Mouse (Mus musculus) liver, embryonic 14.5 days (tissue): ENCODE results near the gene Slc17a1. TPM values are rescaled to one million over a fixed set of nuclear protein-coding genes. Genes with fewer than 3 reads are reported as not detected.

Experiments
- ATAC-seq: fragments of 200-750 bp; cut with Nextera tagmentation; 2 replicates; pipeline ENCODE4 v1.8.0; 2017; ENCODE audit warnings: moderate number of reproducible peaks, mild to moderate bottlenecking, moderate library complexity; ENCODE audit not compliant: insufficient read depth
- DNase-seq, 3 experiments: peaks; one replicate each; pipeline ENCODE4 v3.0.0-alpha.2; 2012 to 2013; ENCODE audit warnings: low read depth in 3 of 3, low spot score in 3 of 3
- H3K27ac ChIP-seq: fragments of 300-500 bp; sonication (generic); 2 replicates; pipeline ENCODE4 v1.5.1; 2014; ENCODE audit warnings: moderate library complexity, mild to moderate bottlenecking, control low read depth, inconsistent platforms
- H3K27me3 ChIP-seq: fragments of 300-500 bp; sonication (generic); 2 replicates; pipeline ENCODE4 v1.6.1; 2014; ENCODE audit warnings: mild to moderate bottlenecking, low read length, moderate library complexity; ENCODE audit not compliant: control insufficient read depth, insufficient read depth
- H3K36me3 ChIP-seq: fragments of 300-500 bp; sonication (generic); replicated peaks from 2 replicates; pipeline ENCODE4 v1.6.1; 2014; ENCODE audit warnings: low read depth; ENCODE audit not compliant: control insufficient read depth, insufficient read depth
- H3K4me1 ChIP-seq, 2 experiments: fragments of 200-500 bp in 1 of 2; fragments of 300-500 bp in 1 of 2; sonication (generic) in 1 of 2; replicated peaks; 2 replicates each; pipeline ENCODE4 v1.6.1; 2012 to 2014; ENCODE audit warnings: antibody characterized with exemption in 1 of 2, inconsistent platforms in 1 of 2, low read length in 1 of 2; ENCODE audit not compliant: control insufficient read depth in 2 of 2, insufficient read depth in 2 of 2
- H3K4me2 ChIP-seq: fragments of 300-500 bp; sonication (generic); 2 replicates; pipeline ENCODE4 v1.6.1; 2014; ENCODE audit warnings: low read depth, mild to moderate bottlenecking, control low read depth, moderate library complexity
- H3K4me3 ChIP-seq, 2 experiments: fragments of 200-500 bp in 1 of 2; fragments of 300-500 bp in 1 of 2; sonication (generic) in 1 of 2; 2 replicates each; pipeline ENCODE4 v1.5.1; 2012 to 2014; ENCODE audit warnings: low read depth in 2 of 2, low read length in 2 of 2, mild to moderate bottlenecking in 2 of 2, control low read depth in 1 of 2, inconsistent platforms in 1 of 2, moderate library complexity in 1 of 2; ENCODE audit not compliant: insufficient read depth in 1 of 2
- H3K9ac ChIP-seq: fragments of 300-500 bp; sonication (generic); replicated peaks from 2 replicates; pipeline ENCODE4 v1.6.1; 2014; ENCODE audit warnings: mild to moderate bottlenecking, control low read depth, moderate library complexity
- H3K9me3 ChIP-seq: fragments of 300-500 bp; sonication (generic); 2 replicates; pipeline ENCODE4 v1.6.1; 2016; ENCODE audit warnings: low read length, mixed read lengths; ENCODE audit not compliant: control insufficient read depth
- CTCF ChIP-seq: IDR thresholded peaks from 2 replicates; pipeline ENCODE4 v1.5.1; 2016; ENCODE audit warnings: antibody characterized with exemption, low read depth, control low read depth
- EP300 ChIP-seq: IDR thresholded peaks from 2 replicates; pipeline ENCODE4 v1.6.1; 2016; ENCODE audit warnings: antibody characterized with exemption, low read depth
- WGBS: fragments of 180-500 bp; shearing (Covaris S2); extraction: QIAGEN DNeasy Blood & Tissue Kit; methylation state at CpG from one replicate; pipeline ENCODE4 v1.1.7; 2014; ENCODE audit not compliant: insufficient replicate concordance; 5-methylcytosine and 5-hydroxymethylcytosine counted together
- polyA plus RNA-seq, 2 experiments: library from polyadenylated mRNA; depleted of rRNA in 1 of 2; stranded (reverse) in 1 of 2; unstranded in 1 of 2; fragments of >200 nt; fragmentation: Nextera tagmentation in 1 of 2; extraction: Ambion mirVana in 1 of 2; gene quantifications; 2 replicates each; pipeline versions ENCODE4 v1.2.1 to v1.2.3; 2012 to 2014

Slc17a1 gene
- polyA plus RNA-seq, 2 experiments, result 0.08 to 0.12 TPM

GRCm38 (mm10) chr13:23930461-23930860 lies 62.9 kb downstream of the Slc17a1 start:
- H3K9ac ChIP-seq, result no peak overlapping the region
- no peak for DNase-seq
- no peak for ATAC-seq
- no peaks in the 10 kb centered on the region; a peak in 1 of 4 replicates for H3K4me1 ChIP-seq
- 78% methylated on average over 9 of the region's 9 CpGs for WGBS
- no peak for TF ChIP-seq CTCF
- TF ChIP-seq EP300, result no peak
- H3K9me3 ChIP-seq, result no peaks in the 10 kb centered on the region
- H3K36me3 ChIP-seq, result no peaks in the 10 kb centered on the region
- no peak overlapping the region for H3K27ac ChIP-seq
- no peak overlapping the region for H3K4me3 ChIP-seq
- H3K4me2 ChIP-seq, result no peak overlapping the region
- H3K27me3 ChIP-seq, result no peaks in the 10 kb centered on the region

DNA sequence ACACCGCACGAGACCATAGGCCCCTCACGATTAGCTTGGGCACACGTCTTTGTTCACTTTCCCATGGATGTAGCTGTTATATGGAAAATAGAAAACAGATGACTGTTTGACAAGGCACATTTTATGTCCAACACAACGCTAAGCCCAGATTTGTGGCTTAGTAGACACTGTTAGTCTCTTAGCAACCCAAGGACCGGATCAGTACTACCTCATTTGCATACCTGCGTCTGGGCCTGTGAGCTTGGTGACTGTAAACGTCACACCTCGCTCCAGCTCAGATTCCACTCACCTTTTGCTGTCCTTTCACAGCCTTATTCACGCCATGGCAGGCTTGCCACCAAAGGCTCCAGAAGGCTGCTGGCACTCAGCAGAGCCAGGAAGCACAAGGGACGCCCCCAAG lies 63.4 kb downstream of the Slc17a1 start:
- ATAC-seq (no peak), DNase-seq (no peak)
- no peak overlapping the region for H3K27ac ChIP-seq
- H3K4me2 ChIP-seq, result no peak overlapping the region
- no peak overlapping the region for H3K4me3 ChIP-seq
- no peaks in the 10 kb centered on the region for H3K36me3 ChIP-seq
- TF ChIP-seq CTCF (no peak), EP300 (no peak)
- H3K27me3 ChIP-seq, result no peaks in the 10 kb centered on the region
- H3K9me3 ChIP-seq, result no peaks in the 10 kb centered on the region
- no peak overlapping the region for H3K9ac ChIP-seq
- no peaks in the 10 kb centered on the region; a peak in 1 of 4 replicates for H3K4me1 ChIP-seq
- 70% methylated on average over 11 of the region's 11 CpGs for WGBS

DNA sequence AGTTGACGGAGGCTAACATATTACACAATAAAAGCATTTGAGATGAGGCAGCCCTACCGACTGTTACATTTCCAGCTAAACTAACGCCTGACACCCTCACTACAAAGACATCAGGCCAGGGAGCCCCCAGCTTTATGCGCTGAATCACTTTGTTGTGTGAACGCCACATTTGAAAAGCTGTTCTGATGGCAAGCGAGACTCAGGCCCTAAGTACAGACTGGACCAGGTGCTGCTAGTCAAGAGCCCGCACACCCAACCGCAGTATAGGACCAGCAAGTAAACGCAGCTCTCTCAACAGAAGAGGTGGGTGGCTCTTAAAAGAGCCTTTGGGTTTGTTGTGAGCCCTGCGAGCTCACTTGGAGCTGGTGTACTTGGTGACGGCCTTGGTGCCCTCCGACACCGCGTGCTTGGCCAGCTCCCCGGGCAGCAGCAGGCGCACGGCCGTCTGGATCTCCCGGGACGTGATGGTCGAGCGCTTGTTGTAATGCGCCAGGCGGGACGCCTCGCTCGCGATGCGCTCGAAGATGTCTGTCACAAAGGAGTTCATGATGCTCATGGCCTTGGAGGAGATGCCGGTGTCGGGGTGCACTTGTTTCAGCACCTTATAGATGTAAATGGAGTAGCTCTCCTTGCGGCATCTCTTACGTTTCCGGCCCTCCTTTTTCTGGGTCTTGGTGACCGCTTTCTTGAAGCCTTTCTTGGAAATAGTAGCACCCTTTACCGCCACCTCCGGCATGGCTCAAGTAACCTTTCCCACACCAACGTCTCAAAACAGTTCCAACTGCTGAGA lies 66.1 kb downstream of the Slc17a1 start, which contains the start of gene Hist1h2ba:
Gene Hist1h2ba (minus strand): TSS at position 736 of the 790 bp plus-strand sequence.
- Histone ChIP-seq H3K4me3 (no peak within 1 kb of the TSS), H3K4me1 (no peaks in the 10 kb centered on the region), H3K27me3 (no peaks in the 10 kb centered on the region), H3K27ac (no peak within 1 kb of the TSS), H3K9ac (no peak within 1 kb of the TSS), H3K36me3 (no peaks in the 10 kb centered on the region), H3K9me3 (no peaks in the 10 kb centered on the region), H3K4me2 (no peak within 1 kb of the TSS)
- ATAC-seq, result no peak
- TF ChIP-seq EP300 (no peak), CTCF (no peak)
- WGBS, result 81% methylated on average over 34 of the region's 39 CpGs
- peak in 1 of 3 experiments; percentile 17 for DNase-seq

- WGBS, result 78% methylated on average over 10 of the region's 10 CpGs
- no peak for TF ChIP-seq CTCF
- TF ChIP-seq EP300, result no peak
- Histone ChIP-seq H3K4me3 (no peak within 1 kb of the TSS), H3K4me2 (no peak within 1 kb of the TSS), H3K9ac (no peak within 1 kb of the TSS), H3K9me3 (no peaks in the 10 kb centered on the region), H3K27me3 (no peaks in the 10 kb centered on the region), H3K4me1 (no peaks in the 10 kb centered on the region), H3K27ac (no peak within 1 kb of the TSS), H3K36me3 (no peaks in the 10 kb centered on the region)
- DNase-seq (no peak), ATAC-seq (no peak)
Observed at GRCm38 (mm10) chr13:23934211-23934520, 66.6 kb downstream of the Slc17a1 start, which contains the start of gene Hist1h2aa. Gene Hist1h2aa, plus strand, starts transcription at chr13:23934462.

GRCm38 (mm10) chr13:23938699-23939098 lies 71.1 kb downstream of the Slc17a1 start:
- H3K4me3 ChIP-seq, result no peak overlapping the region
- no peak overlapping the region for H3K4me2 ChIP-seq
- H3K4me1 ChIP-seq, result no peaks in the 10 kb centered on the region
- no peaks in the 10 kb centered on the region for H3K36me3 ChIP-seq
- no peak overlapping the region for H3K9ac ChIP-seq
- WGBS, result 71% methylated on average over 1 of the region's 1 CpGs
- ATAC-seq (no peak), DNase-seq (no peak)
- no peaks in the 10 kb centered on the region for H3K9me3 ChIP-seq
- TF ChIP-seq CTCF (no peak), EP300 (no peak)
- H3K27me3 ChIP-seq, result no peaks in the 10 kb centered on the region
- H3K27ac ChIP-seq, result no peak overlapping the region
